Mouse (Mus musculus) E14TG2a.4 (cell line): Measurements from ENCODE around the gene Rdh7.
"Not testable (repeated sequence)": the region's sequence is repeated elsewhere in the genome, so short reads cannot be mapped to it uniquely, and the experiment has no call there.

Experiments used
- H3K27me3 ChIP-seq: 2 replicates; pipeline ENCODE4 v1.6.1; 2014; ENCODE audit warnings: low read length, control low read depth; ENCODE audit not compliant: insufficient read depth
- H3K36me3 ChIP-seq: 2 replicates; pipeline ENCODE4 v1.6.1; 2014; ENCODE audit warnings: low read length, control low read depth; ENCODE audit not compliant: insufficient read depth
- H3K4me1 ChIP-seq: replicated peaks from 2 replicates; pipeline ENCODE4 v1.6.1; 2014; ENCODE audit warnings: low read depth, low read length, control low read depth
- H3K4me3 ChIP-seq: replicated peaks from 2 replicates; pipeline ENCODE4 v1.5.1; 2014; ENCODE audit warnings: mild to moderate bottlenecking, low read length
- H3K9me3 ChIP-seq: 2 replicates; pipeline ENCODE4 v1.6.1; 2014; ENCODE audit warnings: low read length, control low read depth
- CTCF ChIP-seq: conservative IDR thresholded peaks from 2 replicates; pipeline ENCODE4 v1.5.1; 2014; ENCODE audit warnings: low read length
- NANOG ChIP-seq: IDR thresholded peaks from 2 replicates; pipeline ENCODE4 v1.6.1; 2014; ENCODE audit warnings: borderline replicate concordance, low read length, mixed read lengths
- POU5F1 ChIP-seq: IDR thresholded peaks from 2 replicates; pipeline ENCODE4 v1.6.1; 2014; ENCODE audit warnings: low read length, borderline replicate concordance

Gene Rdh7

GRCm38 (mm10) chr10:127917651-127918050 is 29.0 kb upstream of the Rdh7 start:
- H3K9me3 ChIP-seq, result peaks cover 17% of the 10 kb centered on the region
- TF ChIP-seq NANOG, result no peak
- no peak for TF ChIP-seq CTCF
- TF ChIP-seq POU5F1, result no peak

GRCm38 (mm10) chr10:127917183-127917582 is 28.6 kb upstream of the Rdh7 start:
- not testable (repeated sequence) for H3K27me3 ChIP-seq, H3K4me3 ChIP-seq, H3K36me3 ChIP-seq, H3K4me1 ChIP-seq
- peaks cover 17% of the 10 kb centered on the region for H3K9me3 ChIP-seq

More at GRCm38 (mm10) chr10:127917651-127918050, 29.0 kb upstream of the Rdh7 start:
- Histone ChIP-seq H3K4me1 (0 out of 2 replicates have a peak, but pooled peaks cover 3% of the 10 kb centered on the region), H3K27me3 (no peaks in the 10 kb centered on the region), H3K36me3 (no peaks in the 10 kb centered on the region), H3K4me3 (no peak overlapping the region)

- Histone ChIP-seq H3K36me3 (no peaks in the 10 kb centered on the region), H3K4me1 (0 out of 2 replicates have a peak, but pooled peaks cover 3% of the 10 kb centered on the region), H3K9me3 (peaks cover 17% of the 10 kb centered on the region), H3K27me3 (no peaks in the 10 kb centered on the region), H3K4me3 (no peak overlapping the region)
- TF ChIP-seq CTCF, result no peak
- no peak for TF ChIP-seq POU5F1
These were observed 27.0 kb upstream of the Rdh7 start for GRCm38 (mm10) chr10:127915578-127915977.

- no peaks in the 10 kb centered on the region for H3K9me3 ChIP-seq
- no peaks in the 10 kb centered on the region for H3K27me3 ChIP-seq
- TF ChIP-seq NANOG (peak; percentile 32; the same call in 1 of the 2 replicates), POU5F1 (no peak)
- peak overlapping the region; percentile 41 for H3K4me3 ChIP-seq
- H3K4me1 ChIP-seq, result peaks cover 65% of the 10 kb centered on the region
- H3K36me3 ChIP-seq, result no peaks in the 10 kb centered on the region
These were observed 18.9 kb upstream of the Rdh7 start for GRCm38 (mm10) chr10:127907386-127907951.

- H3K27me3 ChIP-seq, result 0 out of 2 replicates have a peak, but pooled peaks cover under 1% of the 10 kb centered on the region
- 0 out of 2 replicates have a peak overlapping the region, but pooled peaks have one; percentile 11 for H3K4me3 ChIP-seq
- H3K36me3 ChIP-seq, result no peaks in the 10 kb centered on the region
- H3K9me3 ChIP-seq, result no peaks in the 10 kb centered on the region
- TF ChIP-seq NANOG (peak; percentile 57; the same call in 1 of the 2 replicates), POU5F1 (no peak), CTCF (no peak)
- H3K4me1 ChIP-seq, result peaks cover 67% of the 10 kb centered on the region
These were observed 17.5 kb upstream of the Rdh7 start for GRCm38 (mm10) chr10:127906138-127906537.

GRCm38 (mm10) chr10:127904718-127905446 is 16.3 kb upstream of the Rdh7 start:
- 0 out of 2 replicates have a peak overlapping the region, but pooled peaks have one; percentile 3 for H3K4me3 ChIP-seq
- H3K36me3 ChIP-seq, result no peaks in the 10 kb centered on the region
- no peaks in the 10 kb centered on the region for H3K9me3 ChIP-seq
- 0 out of 2 replicates have a peak, but pooled peaks cover 3% of the 10 kb centered on the region for H3K27me3 ChIP-seq
- no peak for TF ChIP-seq NANOG
- TF ChIP-seq POU5F1, result no peak
- TF ChIP-seq CTCF, result no peak
- H3K4me1 ChIP-seq, result peaks cover 75% of the 10 kb centered on the region

GRCm38 (mm10) chr10:127903116-127903515 is 14.5 kb upstream of the Rdh7 start:
- no peaks in the 10 kb centered on the region for H3K9me3 ChIP-seq
- no peak overlapping the region for H3K4me3 ChIP-seq
- H3K36me3 ChIP-seq, result no peaks in the 10 kb centered on the region
- peaks cover 75% of the 10 kb centered on the region for H3K4me1 ChIP-seq
- peaks cover 3% of the 10 kb centered on the region; the same call in 1 of the 2 replicates for H3K27me3 ChIP-seq
- TF ChIP-seq POU5F1 (no peak), NANOG (no peak), CTCF (no peak)

- peaks cover 3% of the 10 kb centered on the region; the same call in 1 of the 2 replicates for H3K27me3 ChIP-seq
- no peaks in the 10 kb centered on the region for H3K36me3 ChIP-seq
- H3K9me3 ChIP-seq, result no peaks in the 10 kb centered on the region
- H3K4me1 ChIP-seq, result peaks cover 79% of the 10 kb centered on the region
- no peak overlapping the region for H3K4me3 ChIP-seq
- TF ChIP-seq NANOG (no peak), POU5F1 (no peak), CTCF (no peak)
These were observed 13.1 kb upstream of the Rdh7 start for GRCm38 (mm10) chr10:127901751-127902150.

GRCm38 (mm10) chr10:127899783-127900182 is 11.2 kb upstream of the Rdh7 start:
- peaks cover 74% of the 10 kb centered on the region for H3K4me1 ChIP-seq
- no peak for TF ChIP-seq NANOG
- no peak for TF ChIP-seq POU5F1
- TF ChIP-seq CTCF, result no peak
- no peaks in the 10 kb centered on the region for H3K36me3 ChIP-seq
- peaks cover 3% of the 10 kb centered on the region; the same call in 1 of the 2 replicates for H3K27me3 ChIP-seq
- no peaks in the 10 kb centered on the region for H3K9me3 ChIP-seq
- no peak overlapping the region for H3K4me3 ChIP-seq
